Mouse (Mus musculus): ENCODE measurements around the gene Zc3hav1. TPM values are rescaled to one million over a fixed set of nuclear protein-coding genes. Genes with fewer than 3 reads are reported as not detected.

The Zc3hav1 gene
- polyA plus RNA-seq, 1 experiment = 39.1 TPM

GRCm38 (mm10) chr6:38347875-38348274 is 6.5 kb downstream of the Zc3hav1 start:
- H3K4me3 ChIP-seq (ENCODE audit: low read depth, low read length) = no peak overlapping the region
- TF ChIP-seq EP300 (IDR thresholded peaks at IDR 0.05; ENCODE audit: insufficient read depth, low read depth, low read length) = no peak
- TF ChIP-seq POLR2A (IDR thresholded peaks at IDR 0.05; ENCODE audit: insufficient read depth, low read length) = no peak
- TF ChIP-seq CTCF (IDR thresholded peaks at IDR 0.05; ENCODE audit: low read depth, low read length) = no peak
- no peak overlapping the region for H3K9ac ChIP-seq (ENCODE audit: low read depth, poor library complexity, severe bottlenecking)
- no peaks in the 10 kb centered on the region for H3K9me3 ChIP-seq (replicated peaks; ENCODE audit: control insufficient read depth, insufficient read depth, low read length, poor library complexity, severe bottlenecking)
- H3K4me1 ChIP-seq (ENCODE audit: control insufficient read depth, insufficient read depth, low read length) = peaks cover 2% of the 10 kb centered on the region
- H3K27me3 ChIP-seq (ENCODE audit: control insufficient read depth, insufficient read depth, low read length, poor library complexity, severe bottlenecking) = no peaks in the 10 kb centered on the region
- no peak overlapping the region for H3K27ac ChIP-seq (ENCODE audit: insufficient read depth, low read length)
- no peaks in the 10 kb centered on the region for H3K36me3 ChIP-seq (ENCODE audit: control insufficient read depth, insufficient read depth, low read length, poor library complexity, severe bottlenecking)

GRCm38 (mm10) chr6:38345796-38346195 is 8.6 kb downstream of the Zc3hav1 start:
- Histone ChIP-seq H3K27ac (ENCODE audit: insufficient read depth, low read length) (no peak overlapping the region), H3K27me3 (ENCODE audit: control insufficient read depth, insufficient read depth, low read length, poor library complexity, severe bottlenecking) (no peaks in the 10 kb centered on the region), H3K9me3 (replicated peaks; ENCODE audit: control insufficient read depth, insufficient read depth, low read length, poor library complexity, severe bottlenecking) (no peaks in the 10 kb centered on the region), H3K4me3 (ENCODE audit: low read depth, low read length) (no peak overlapping the region), H3K9ac (ENCODE audit: low read depth, poor library complexity, severe bottlenecking) (no peak overlapping the region), H3K4me1 (ENCODE audit: control insufficient read depth, insufficient read depth, low read length) (peaks cover 2% of the 10 kb centered on the region), H3K36me3 (ENCODE audit: control insufficient read depth, insufficient read depth, low read length, poor library complexity, severe bottlenecking) (no peaks in the 10 kb centered on the region)
- TF ChIP-seq CTCF (IDR thresholded peaks at IDR 0.05; ENCODE audit: low read depth, low read length) = no peak
- no peak for TF ChIP-seq POLR2A (IDR thresholded peaks at IDR 0.05; ENCODE audit: insufficient read depth, low read length)
- TF ChIP-seq EP300 (IDR thresholded peaks at IDR 0.05; ENCODE audit: insufficient read depth, low read depth, low read length) = no peak

GRCm38 (mm10) chr6:38344006-38344670 is 10.3 kb downstream of the Zc3hav1 start:
- Histone ChIP-seq H3K9me3 (replicated peaks; ENCODE audit: control insufficient read depth, insufficient read depth, low read length, poor library complexity, severe bottlenecking) (no peaks in the 10 kb centered on the region), H3K4me1 (ENCODE audit: control insufficient read depth, insufficient read depth, low read length) (peaks cover 2% of the 10 kb centered on the region), H3K27me3 (ENCODE audit: control insufficient read depth, insufficient read depth, low read length, poor library complexity, severe bottlenecking) (no peaks in the 10 kb centered on the region), H3K9ac (ENCODE audit: low read depth, poor library complexity, severe bottlenecking) (no peak overlapping the region), H3K4me3 (ENCODE audit: low read depth, low read length) (no peak overlapping the region), H3K36me3 (ENCODE audit: control insufficient read depth, insufficient read depth, low read length, poor library complexity, severe bottlenecking) (0 out of 2 replicates have a peak, but pooled peaks cover 3% of the 10 kb centered on the region), H3K27ac (ENCODE audit: insufficient read depth, low read length) (no peak overlapping the region)
- TF ChIP-seq EP300 (IDR thresholded peaks at IDR 0.05; ENCODE audit: insufficient read depth, low read depth, low read length) (no peak), POLR2A (IDR thresholded peaks at IDR 0.05; ENCODE audit: insufficient read depth, low read length) (no peak), CTCF (IDR thresholded peaks at IDR 0.05; ENCODE audit: low read depth, low read length) (no peak)

- Histone ChIP-seq H3K9me3 (replicated peaks; ENCODE audit: control insufficient read depth, insufficient read depth, low read length, poor library complexity, severe bottlenecking) (no peaks in the 10 kb centered on the region), H3K36me3 (ENCODE audit: control insufficient read depth, insufficient read depth, low read length, poor library complexity, severe bottlenecking) (peaks cover 5% of the 10 kb centered on the region; the same call in 1 of the 2 replicates), H3K27ac (ENCODE audit: insufficient read depth, low read length) (no peak overlapping the region), H3K4me3 (ENCODE audit: low read depth, low read length) (no peak overlapping the region), H3K27me3 (ENCODE audit: control insufficient read depth, insufficient read depth, low read length, poor library complexity, severe bottlenecking) (no peaks in the 10 kb centered on the region), H3K9ac (ENCODE audit: low read depth, poor library complexity, severe bottlenecking) (no peak overlapping the region), H3K4me1 (ENCODE audit: control insufficient read depth, insufficient read depth, low read length) (peaks cover 2% of the 10 kb centered on the region)
- no peak for TF ChIP-seq POLR2A (IDR thresholded peaks at IDR 0.05; ENCODE audit: insufficient read depth, low read length)
- TF ChIP-seq EP300 (IDR thresholded peaks at IDR 0.05; ENCODE audit: insufficient read depth, low read depth, low read length) = no peak
- no peak for TF ChIP-seq CTCF (IDR thresholded peaks at IDR 0.05; ENCODE audit: low read depth, low read length)
These were observed 10.8 kb downstream of the Zc3hav1 start for GRCm38 (mm10) chr6:38343581-38343980.

GRCm38 (mm10) chr6:38342666-38342992 is 11.8 kb downstream of the Zc3hav1 start:
- H3K27me3 ChIP-seq (ENCODE audit: control insufficient read depth, insufficient read depth, low read length, poor library complexity, severe bottlenecking) = no peaks in the 10 kb centered on the region
- H3K27ac ChIP-seq (ENCODE audit: insufficient read depth, low read length) = no peak overlapping the region
- H3K9me3 ChIP-seq (replicated peaks; ENCODE audit: control insufficient read depth, insufficient read depth, low read length, poor library complexity, severe bottlenecking) = no peaks in the 10 kb centered on the region
- H3K4me3 ChIP-seq (ENCODE audit: low read depth, low read length) = no peak overlapping the region
- no peak overlapping the region for H3K9ac ChIP-seq (ENCODE audit: low read depth, poor library complexity, severe bottlenecking)
- H3K36me3 ChIP-seq (ENCODE audit: control insufficient read depth, insufficient read depth, low read length, poor library complexity, severe bottlenecking) = peaks cover 5% of the 10 kb centered on the region; the same call in 1 of the 2 replicates
- no peak for TF ChIP-seq POLR2A (IDR thresholded peaks at IDR 0.05; ENCODE audit: insufficient read depth, low read length)
- no peak for TF ChIP-seq CTCF (IDR thresholded peaks at IDR 0.05; ENCODE audit: low read depth, low read length)
- no peak for TF ChIP-seq EP300 (IDR thresholded peaks at IDR 0.05; ENCODE audit: insufficient read depth, low read depth, low read length)
- peaks cover 2% of the 10 kb centered on the region for H3K4me1 ChIP-seq (ENCODE audit: control insufficient read depth, insufficient read depth, low read length)
